Mouse (Mus musculus) subcutaneous adipose tissue, adult 2 months (tissue): ENCODE results near the gene B130006D01Rik. TPM values are rescaled to one million over a fixed set of nuclear protein-coding genes. Genes with fewer than 3 reads are reported as not detected.

ENCODE experiments used
- polyA plus RNA-seq: library from polyadenylated mRNA; depleted of rRNA; stranded (reverse); fragments of >200 nt; gene quantifications from 2 replicates; pipeline ENCODE4 v1.2.3, GENCODE M21; 2012; ENCODE audit warnings: low replicate concordance; rRNA removed

B130006D01Rik gene
- polyA plus RNA-seq: 0.07 and 0.24 TPM in 2 replicates

DNA sequence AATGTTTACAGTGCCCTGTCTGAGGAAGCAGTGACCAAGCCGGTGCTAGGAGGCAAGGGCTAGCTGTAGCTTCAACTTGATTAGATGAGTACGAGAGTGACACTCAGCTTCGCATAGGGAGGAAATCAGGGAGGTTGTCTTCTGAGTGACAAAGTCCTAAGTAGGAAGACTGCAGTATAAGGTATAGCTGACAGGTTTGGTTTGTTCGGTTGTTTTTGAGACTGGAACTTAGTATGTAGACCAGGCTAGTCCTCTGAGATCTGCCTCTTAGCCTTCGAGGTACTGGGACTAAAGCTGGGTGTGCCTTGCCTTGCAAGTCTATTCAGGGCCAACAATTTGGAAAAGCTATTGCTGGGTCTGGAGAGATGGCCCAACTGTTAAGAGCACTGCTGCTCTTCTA, at the start of gene B130006D01Rik:
B130006D01Rik (plus strand) TSS at position 301 of the 400 bp plus-strand sequence.

DNA sequence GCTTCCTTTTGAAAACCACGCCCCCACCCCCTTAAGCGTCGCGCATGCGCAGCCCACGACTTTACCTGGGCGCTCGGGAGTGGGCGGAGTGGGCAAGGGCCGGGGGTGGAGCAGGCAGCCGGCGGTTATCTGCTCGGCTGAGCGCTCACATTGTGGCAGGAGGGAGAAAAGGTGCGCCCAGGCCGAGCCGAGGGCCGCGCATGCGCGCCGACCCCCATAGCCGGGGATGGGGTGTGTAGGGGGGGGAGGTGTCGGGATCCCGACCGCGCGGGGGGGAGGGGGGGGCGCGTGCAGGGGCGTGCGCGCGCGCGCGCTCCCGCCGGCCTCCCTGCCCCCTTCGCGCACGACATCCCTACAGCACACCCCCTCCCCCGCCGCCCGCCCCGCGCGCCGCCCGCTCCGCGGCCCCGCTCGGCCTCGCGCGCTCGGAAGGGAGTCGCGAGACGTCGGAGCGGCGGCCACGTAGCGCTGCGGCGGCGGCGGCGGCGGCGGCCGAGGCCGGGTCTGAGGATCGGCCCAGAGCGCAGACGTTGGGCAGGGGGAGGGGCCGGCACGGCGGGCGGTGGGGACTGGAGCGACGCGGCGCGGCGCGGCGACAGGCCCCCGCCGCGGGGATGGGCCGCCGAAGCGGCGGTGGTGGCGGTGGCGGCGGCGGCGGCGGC, 10.7 kb upstream of the B130006D01Rik start, which contains the start of gene Zfp652:
Zfp652 (plus strand) TSS at position 111 of the 662 bp plus-strand sequence.

Other genes starting within 250 kb of the B130006D01Rik start
- 0.80 and 3.9 TPM in 2 replicates for gene Nxph3, start 209.0 kb upstream of the B130006D01Rik start, polyA plus RNA-seq
- 3.3 and 174 TPM in 2 replicates for gene Ngfr, start 135.9 kb upstream of the B130006D01Rik start, polyA plus RNA-seq
- 159 and 238 TPM in 2 replicates for gene Phb, start 56.6 kb upstream of the B130006D01Rik start, polyA plus RNA-seq
- 17.0 and 28.2 TPM in 2 replicates for gene Zfp652, start 10.9 kb upstream of the B130006D01Rik start, polyA plus RNA-seq
- 49.0 and 117 TPM in 2 replicates for gene Phospho1, start 100.9 kb downstream of the B130006D01Rik start, polyA plus RNA-seq
- 11.0 and 28.3 TPM in 2 replicates for gene Gngt2, start 113.6 kb downstream of the B130006D01Rik start, polyA plus RNA-seq
- gene Abi3, start 118.9 kb downstream of the B130006D01Rik start, polyA plus RNA-seq: 36.0 and 38.5 TPM in 2 replicates
- not detected in 2 replicates for gene B4galnt2, start 191.3 kb downstream of the B130006D01Rik start, polyA plus RNA-seq